Mouse (Mus musculus): Measurements from ENCODE around the gene Slc34a3. TPM values are rescaled to one million over a fixed set of nuclear protein-coding genes. Genes with fewer than 3 reads are reported as not detected.

Gene Slc34a3
- total RNA-seq, 2 experiments from 2014 or later: not detected

- no peak for DNase-seq (ENCODE audit: extremely low spot score in 1 of 2, low spot score in 1 of 2)
These were observed 38.7 kb downstream of the Slc34a3 start for GRCm38 (mm10) chr2:25195211-25196156.

- no peak for DNase-seq (ENCODE audit: extremely low spot score in 1 of 2, low spot score in 1 of 2)
These were observed 39.5 kb downstream of the Slc34a3 start for GRCm38 (mm10) chr2:25194486-25195171.

GRCm38 (mm10) chr2:25194006-25194405 lies 40.2 kb downstream of the Slc34a3 start:
- no peak for DNase-seq (ENCODE audit: extremely low spot score in 1 of 2, low spot score in 1 of 2)

- peak; percentile 56 to 82 for DNase-seq (ENCODE audit: extremely low spot score in 1 of 2, low spot score in 1 of 2)
These were observed 40.8 kb downstream of the Slc34a3 start for GRCm38 (mm10) chr2:25193330-25193770.

- DNase-seq (ENCODE audit: extremely low spot score in 1 of 2, low spot score in 1 of 2): no peak
These were observed 46.3 kb downstream of the Slc34a3 start for GRCm38 (mm10) chr2:25187841-25188240.

GRCm38 (mm10) chr2:25186575-25186930 lies 47.6 kb downstream of the Slc34a3 start:
- DNase-seq (ENCODE audit: extremely low spot score in 1 of 2, low spot score in 1 of 2): no peak

- DNase-seq (ENCODE audit: extremely low spot score in 1 of 2, low spot score in 1 of 2): no peak
These were observed 48.3 kb downstream of the Slc34a3 start for GRCm38 (mm10) chr2:25185625-25186574.

GRCm38 (mm10) chr2:25184496-25184895 lies 49.7 kb downstream of the Slc34a3 start:
- DNase-seq (ENCODE audit: extremely low spot score in 1 of 2, low spot score in 1 of 2): no peak

- DNase-seq (ENCODE audit: extremely low spot score in 1 of 2, low spot score in 1 of 2): no peak
These were observed 50.8 kb downstream of the Slc34a3 start for GRCm38 (mm10) chr2:25183336-25183735.

- no peak for DNase-seq (ENCODE audit: extremely low spot score in 1 of 2, low spot score in 1 of 2)
These were observed 51.5 kb downstream of the Slc34a3 start for GRCm38 (mm10) chr2:25182664-25183063.

- no peak for DNase-seq (ENCODE audit: extremely low spot score in 1 of 2, low spot score in 1 of 2)
These were observed 52.2 kb downstream of the Slc34a3 start for GRCm38 (mm10) chr2:25181891-25182397.

GRCm38 (mm10) chr2:25180973-25181890 lies 52.9 kb downstream of the Slc34a3 start:
- peak in 1 of 2 experiments; percentile 32 for DNase-seq (ENCODE audit: extremely low spot score in 1 of 2, low spot score in 1 of 2)

- DNase-seq (ENCODE audit: extremely low spot score in 1 of 2, low spot score in 1 of 2): peak; percentile 91 to 94
These were observed 53.7 kb downstream of the Slc34a3 start, which contains the start of gene Nrarp for GRCm38 (mm10) chr2:25180478-25180903. Gene Nrarp (plus strand): TSS chr2:25180758.

GRCm38 (mm10) chr2:25179566-25180217 lies 54.5 kb downstream of the Slc34a3 start:
- no peak for DNase-seq (ENCODE audit: extremely low spot score in 1 of 2, low spot score in 1 of 2)
